Mouse (Mus musculus) spleen, adult 2 months (tissue): ENCODE data around the gene Slc46a1. TPM values are rescaled to one million over a fixed set of nuclear protein-coding genes. Genes with fewer than 3 reads are reported as not detected.

Source experiments
- DNase-seq, 2 experiments: peaks; one replicate each; pipeline versions ENCODE4 v3.0.0 to v3.0.0-alpha.2; 2012 to 2021; ENCODE audit warnings: low spot score in 2 of 2, low read depth in 1 of 2
- H3K27ac ChIP-seq: fragments of 200-500 bp; 2 replicates; pipeline ENCODE4 v1.5.1; 2012; ENCODE audit warnings: low read length, inconsistent platforms; ENCODE audit not compliant: insufficient read depth
- H3K27me3 ChIP-seq: fragments of 200-500 bp; 2 replicates; pipeline ENCODE4 v1.6.1; 2012; ENCODE audit warnings: mild to moderate bottlenecking, moderate library complexity, low read length, inconsistent platforms; ENCODE audit not compliant: control insufficient read depth, insufficient read depth
- H3K36me3 ChIP-seq: fragments of 200-500 bp; 2 replicates; pipeline ENCODE4 v1.6.1; 2012; ENCODE audit warnings: mild to moderate bottlenecking, low read length, inconsistent platforms; ENCODE audit not compliant: control insufficient read depth, insufficient read depth
- H3K4me1 ChIP-seq: fragments of 200-500 bp; 2 replicates; pipeline ENCODE4 v1.6.1; 2011; ENCODE audit warnings: inconsistent platforms; ENCODE audit not compliant: control insufficient read depth, insufficient read depth, insufficient read length
- H3K4me3 ChIP-seq: fragments of 200-500 bp; 2 replicates; pipeline ENCODE4 v1.5.1; 2011; ENCODE audit warnings: mild to moderate bottlenecking, inconsistent platforms; ENCODE audit not compliant: insufficient read depth, insufficient read length; ENCODE audit errors: extremely low read depth
- CTCF ChIP-seq: fragments of 200-500 bp; IDR thresholded peaks from 2 replicates; pipeline ENCODE4 v1.5.1; 2011; ENCODE audit warnings: mild to moderate bottlenecking, inconsistent platforms; ENCODE audit not compliant: insufficient read depth, insufficient read length, insufficient replicate concordance; ENCODE audit errors: extremely low read depth
- POLR2A ChIP-seq: fragments of 200-500 bp; IDR thresholded peaks from 2 replicates; pipeline ENCODE4 v1.6.1; 2011; ENCODE audit warnings: low read depth, low read length, inconsistent platforms
- WGBS: fragments of 180-500 bp; shearing (Covaris S2); methylation state at CpG from one replicate; pipeline ENCODE4 v1.1.7; 2018; 5-methylcytosine and 5-hydroxymethylcytosine counted together
- polyA plus RNA-seq: library from polyadenylated mRNA; depleted of rRNA; stranded (reverse); fragments of >200 nt; gene quantifications from 2 replicates; pipeline ENCODE4 v1.2.3, GENCODE M21; 2012; rRNA removed

Slc46a1 gene
- polyA plus RNA-seq, 1 experiment: 5.5 TPM

- Histone ChIP-seq H3K36me3 (peaks cover 12% of the 10 kb centered on the region), H3K4me3 (no peak overlapping the region), H3K27me3 (no peaks in the 10 kb centered on the region), H3K27ac (no peak overlapping the region), H3K4me1 (no peaks in the 10 kb centered on the region; the same call in 1 of the 2 replicates)
- DNase-seq: no peak
- 81% methylated on average over 3 of the region's 3 CpGs for WGBS
- no peak for TF ChIP-seq CTCF
- TF ChIP-seq POLR2A: no peak
Observed at GRCm38 (mm10) chr11:78513106-78513790, 47.8 kb downstream of the Slc46a1 start.

DNA sequence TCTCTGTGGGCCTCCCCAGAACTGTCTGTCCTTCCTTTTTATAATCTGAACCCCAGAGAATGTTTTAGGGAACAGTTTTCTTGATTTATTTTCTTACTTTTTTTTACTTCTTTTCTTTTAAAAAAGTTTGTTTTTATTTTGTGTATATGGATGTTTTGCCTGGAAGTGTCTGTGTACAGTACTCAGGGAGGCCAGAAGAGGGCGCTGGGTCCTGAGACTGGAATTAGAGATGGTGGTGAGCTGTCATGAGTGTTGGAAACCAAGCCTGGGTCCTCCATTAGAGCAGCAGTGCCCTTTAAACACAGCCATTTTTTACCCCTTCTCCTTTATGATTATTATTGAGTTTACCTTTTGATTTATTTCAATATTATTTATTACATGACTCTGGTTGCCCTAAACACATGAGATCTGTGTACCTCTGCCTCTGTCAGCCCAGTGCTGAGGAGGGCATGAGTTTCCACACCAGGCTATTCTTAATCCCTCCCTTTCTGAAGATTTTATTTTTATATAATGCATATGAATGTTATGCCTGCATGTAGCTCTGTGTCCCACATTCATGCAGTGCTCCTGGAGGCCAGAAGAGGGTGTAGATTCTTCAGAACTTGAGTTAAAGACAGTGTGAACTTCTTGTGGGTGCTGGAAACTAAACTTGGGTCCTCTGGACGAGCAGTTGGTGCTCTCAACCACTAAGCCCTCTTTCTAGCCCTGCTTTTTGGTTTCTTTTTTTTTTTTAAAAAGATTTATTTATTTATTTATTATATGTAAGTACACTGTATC, 50.2 kb downstream of the Slc46a1 start:
- Histone ChIP-seq H3K27ac (no peak overlapping the region), H3K4me1 (no peaks in the 10 kb centered on the region; the same call in 1 of the 2 replicates), H3K4me3 (no peak overlapping the region), H3K36me3 (peaks cover 14% of the 10 kb centered on the region), H3K27me3 (no peaks in the 10 kb centered on the region)
- no peak for DNase-seq
- WGBS: 76% methylated on average over 2 of the region's 2 CpGs
- TF ChIP-seq POLR2A: no peak
- no peak for TF ChIP-seq CTCF

DNA sequence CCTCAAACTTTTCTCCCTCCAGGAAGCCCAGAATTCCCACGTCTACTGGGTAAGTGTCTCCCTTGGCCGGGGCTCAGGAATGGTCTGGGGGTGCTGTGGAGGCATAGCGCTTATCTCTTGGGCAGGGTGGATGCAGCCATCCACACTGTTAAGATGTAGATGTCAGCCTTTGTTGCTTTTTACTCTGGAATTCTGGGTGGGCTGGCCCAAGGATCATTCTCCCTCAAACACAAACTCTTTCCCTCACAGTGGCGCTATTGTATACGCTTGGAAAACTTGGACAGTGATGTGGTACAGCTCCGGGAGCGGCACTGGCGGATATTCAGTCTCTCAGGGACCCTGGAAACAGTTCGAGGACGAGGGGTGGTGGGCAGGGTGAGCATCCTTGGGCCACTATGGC, 53.4 kb downstream of the Slc46a1 start:
- H3K27me3 ChIP-seq: no peaks in the 10 kb centered on the region
- no peak overlapping the region for H3K27ac ChIP-seq
- H3K36me3 ChIP-seq: peaks cover 33% of the 10 kb centered on the region
- 94% methylated on average over 10 of the region's 10 CpGs for WGBS
- TF ChIP-seq POLR2A (no peak), CTCF (no peak)
- no peak overlapping the region for H3K4me3 ChIP-seq
- DNase-seq: no peak
- no peaks in the 10 kb centered on the region for H3K4me1 ChIP-seq

Other genes with a start within 250 kb of the Slc46a1 start
- 59.1 and 60.7 TPM in 2 replicates for gene Sdf2, start 220.0 kb upstream of the Slc46a1 start, polyA plus RNA-seq
- 20.2 and 20.6 TPM in 2 replicates for gene Supt6, start 219.7 kb upstream of the Slc46a1 start, polyA plus RNA-seq
- 41.4 and 46.3 TPM in 2 replicates for gene 2610507B11Rik, start 203.9 kb upstream of the Slc46a1 start, polyA plus RNA-seq
- 0.22 and 0.32 TPM in 2 replicates for gene BC030499, start 174.9 kb upstream of the Slc46a1 start, polyA plus RNA-seq
- gene Spag5, start 164.2 kb upstream of the Slc46a1 start, polyA plus RNA-seq: 7.2 and 10.2 TPM in 2 replicates
- gene Aldoc, start 142.7 kb upstream of the Slc46a1 start, polyA plus RNA-seq: 3.6 and 4.4 TPM in 2 replicates
- gene Pigs, start 137.3 kb upstream of the Slc46a1 start, polyA plus RNA-seq: 66.7 and 81.9 TPM in 2 replicates
- gene Unc119, start 122.2 kb upstream of the Slc46a1 start, polyA plus RNA-seq: 66.6 and 81.6 TPM in 2 replicates
- not detected in 2 replicates for gene Foxn1, start 79.1 kb upstream of the Slc46a1 start, polyA plus RNA-seq
- 0.28 and 0.41 TPM in 2 replicates for gene Slc13a2, start 43.5 kb upstream of the Slc46a1 start, polyA plus RNA-seq
- 0.51 and 1.0 TPM in 2 replicates for gene Sarm1, start 32.1 kb downstream of the Slc46a1 start, polyA plus RNA-seq
- gene Vtn, start 33.4 kb downstream of the Slc46a1 start, polyA plus RNA-seq: 2.6 and 3.0 TPM in 2 replicates
- gene Sebox, start 37.8 kb downstream of the Slc46a1 start, polyA plus RNA-seq: not detected in 2 replicates
- 8.7 and 9.8 TPM in 2 replicates for gene Tmem199, start 46.5 kb downstream of the Slc46a1 start, polyA plus RNA-seq
- 21.0 and 22.7 TPM in 2 replicates for gene Poldip2, start 46.5 kb downstream of the Slc46a1 start, polyA plus RNA-seq
- gene Tnfaip1, start 70.6 kb downstream of the Slc46a1 start, polyA plus RNA-seq: 10.4 and 11.8 TPM in 2 replicates
- gene Ift20, start 70.7 kb downstream of the Slc46a1 start, polyA plus RNA-seq: 41.7 and 44.8 TPM in 2 replicates
- gene Tmem97, start 85.1 kb downstream of the Slc46a1 start, polyA plus RNA-seq: 15.6 and 19.9 TPM in 2 replicates
- 13.8 and 24.0 TPM in 2 replicates for gene Nlk, start 231.7 kb downstream of the Slc46a1 start, polyA plus RNA-seq